Mouse (Mus musculus): Measurements from ENCODE around the gene Jdp2.
"Not testable (repeated sequence)": the region's sequence is repeated elsewhere in the genome, so short reads cannot be mapped to it uniquely, and the experiment has no call there.

Jdp2 gene

DNA sequence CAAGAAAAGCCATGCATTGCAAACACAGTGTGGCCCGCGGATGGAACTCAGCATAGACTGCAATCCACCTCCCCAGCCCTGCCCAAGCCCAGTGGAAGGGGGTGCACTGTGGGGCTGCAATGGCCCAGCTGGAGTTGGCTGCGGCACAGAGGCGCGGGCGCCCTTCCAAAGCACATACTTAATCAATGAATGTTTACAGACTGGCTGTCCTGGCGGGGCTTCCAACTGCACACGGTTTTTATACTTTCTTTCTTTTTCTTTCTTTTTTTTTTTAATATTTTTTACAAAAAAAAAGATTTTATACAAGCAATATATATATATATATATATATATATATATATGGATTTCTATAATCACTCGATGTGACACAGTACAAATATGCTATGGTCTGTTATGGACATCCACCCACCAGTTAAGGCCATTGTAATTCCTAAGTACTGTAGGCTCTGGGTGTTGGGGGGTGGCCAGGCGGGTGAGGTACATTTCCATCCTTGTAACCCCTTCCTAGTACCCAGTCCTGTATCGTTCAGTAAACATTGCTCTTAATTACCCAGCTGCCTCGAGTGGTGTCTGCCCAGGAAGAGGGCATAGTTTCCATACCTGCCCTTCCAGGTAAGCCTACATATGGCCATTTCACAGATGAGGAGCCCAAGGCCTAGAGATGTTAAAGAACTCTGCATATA lies 40.6 kb downstream of the Jdp2 start:
- DNase-seq: no peak

DNA sequence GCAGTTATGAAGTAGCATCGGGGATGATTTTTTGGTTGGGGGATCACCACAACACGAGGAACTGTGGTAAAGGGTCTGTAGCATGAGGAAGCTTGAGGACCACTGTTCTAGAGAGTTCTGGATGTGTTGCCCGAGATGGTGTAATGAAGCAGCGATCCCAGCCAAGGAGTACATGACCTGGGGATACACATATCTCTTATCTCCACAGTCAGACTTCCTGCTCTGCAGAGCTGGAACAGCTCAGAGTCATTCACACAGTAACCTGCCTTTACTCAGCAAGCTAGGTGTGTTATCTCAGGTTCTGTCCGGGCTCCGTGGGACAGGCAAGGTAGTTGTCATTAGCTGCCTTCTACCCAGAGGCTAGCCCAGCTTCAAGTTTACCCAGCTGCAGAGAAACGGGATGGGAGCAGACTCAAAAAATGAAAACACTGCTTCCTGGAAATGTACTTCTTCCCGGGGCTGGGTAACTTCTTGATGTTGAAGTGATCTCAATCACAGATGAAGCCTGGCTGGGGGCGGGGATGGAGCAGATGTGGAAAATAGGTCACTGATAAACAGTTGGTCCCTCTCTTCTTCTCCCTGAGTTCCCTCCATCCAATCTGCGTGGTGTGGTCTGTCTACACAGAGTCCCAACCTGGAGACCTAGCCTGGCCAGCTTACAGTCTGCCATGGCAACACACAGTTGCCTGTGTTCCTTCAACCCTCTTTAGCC lies 42.2 kb downstream of the Jdp2 start:
- no peak for DNase-seq

DNA sequence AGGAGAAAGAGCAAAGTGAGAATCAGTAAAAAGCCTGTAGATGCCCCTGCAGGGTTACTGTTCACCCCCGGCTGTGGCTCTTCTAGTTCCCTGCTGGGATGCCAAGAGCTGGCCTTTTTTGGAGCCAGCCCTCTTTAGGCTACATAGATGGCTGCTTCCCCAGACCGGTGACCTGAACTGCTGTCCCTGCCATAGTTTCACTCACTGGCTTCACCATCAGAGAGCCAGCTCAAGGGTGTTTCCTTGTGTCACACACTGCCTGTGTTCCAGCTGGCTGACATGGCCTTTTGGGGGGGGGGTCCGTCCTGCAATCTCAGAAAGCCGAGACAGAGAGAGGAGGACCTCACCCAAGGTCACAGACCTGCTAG lies 42.7 kb downstream of the Jdp2 start:
- no peak for DNase-seq

DNA sequence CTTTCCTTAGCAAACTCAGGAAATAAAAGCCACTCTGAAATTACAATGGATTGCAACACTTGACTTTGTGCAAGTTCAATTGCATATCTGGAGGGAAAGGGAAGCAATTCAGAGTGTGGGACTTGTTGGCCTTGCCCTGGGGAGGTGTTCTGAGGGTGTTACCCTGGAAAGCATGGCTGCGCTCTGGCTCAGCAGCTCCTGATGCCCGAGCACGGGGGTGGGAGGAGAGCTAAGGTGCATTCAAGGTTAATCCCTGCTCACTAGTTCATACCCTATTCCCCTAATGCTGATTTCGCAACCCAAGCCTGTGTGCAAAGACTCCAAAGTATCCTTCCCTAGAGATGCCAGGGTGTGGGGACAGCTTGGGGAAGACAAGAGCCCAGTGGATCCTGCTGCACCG lies 44.9 kb downstream of the Jdp2 start:
- no peak for DNase-seq

DNA sequence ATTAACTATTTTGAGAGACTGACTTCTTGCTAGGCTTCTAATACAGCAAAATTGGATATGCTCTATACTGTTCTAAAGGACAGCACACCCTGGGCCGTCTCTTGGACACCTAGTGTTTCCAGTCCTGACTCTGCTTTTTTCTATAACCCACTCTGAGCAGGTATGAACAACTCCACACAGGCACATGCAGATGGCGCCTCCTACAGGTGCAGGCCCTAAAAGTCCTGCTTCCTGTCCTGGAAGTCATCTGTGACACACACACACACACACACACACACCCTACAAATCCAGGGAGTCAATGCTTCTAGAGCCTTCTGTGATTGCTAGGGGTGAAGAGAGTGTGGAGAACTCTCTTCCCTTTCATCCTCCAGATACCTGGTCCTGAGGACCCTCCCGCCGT lies 46.8 kb downstream of the Jdp2 start:
- DNase-seq: no peak

DNA sequence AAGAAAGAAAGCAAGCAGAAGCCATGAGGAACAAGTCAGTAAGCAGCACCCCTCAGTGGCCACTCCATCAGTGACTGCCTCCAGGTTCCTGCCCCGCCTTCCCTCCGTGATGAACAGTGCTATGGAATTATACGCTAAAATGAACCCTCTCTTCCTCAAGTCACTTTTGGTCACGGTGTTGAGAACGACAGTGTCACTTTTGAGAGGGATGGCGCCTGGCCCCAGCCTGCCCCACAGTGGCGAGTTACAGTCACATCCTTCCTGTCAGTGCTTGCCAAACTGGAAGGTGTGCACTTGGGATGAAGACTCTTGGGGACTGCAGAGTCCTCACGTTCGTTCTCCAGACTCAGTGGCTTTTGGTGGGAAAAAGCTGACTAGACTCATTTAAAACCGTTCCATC lies 48.5 kb downstream of the Jdp2 start:
- DNase-seq: peak; percentile 21

DNA sequence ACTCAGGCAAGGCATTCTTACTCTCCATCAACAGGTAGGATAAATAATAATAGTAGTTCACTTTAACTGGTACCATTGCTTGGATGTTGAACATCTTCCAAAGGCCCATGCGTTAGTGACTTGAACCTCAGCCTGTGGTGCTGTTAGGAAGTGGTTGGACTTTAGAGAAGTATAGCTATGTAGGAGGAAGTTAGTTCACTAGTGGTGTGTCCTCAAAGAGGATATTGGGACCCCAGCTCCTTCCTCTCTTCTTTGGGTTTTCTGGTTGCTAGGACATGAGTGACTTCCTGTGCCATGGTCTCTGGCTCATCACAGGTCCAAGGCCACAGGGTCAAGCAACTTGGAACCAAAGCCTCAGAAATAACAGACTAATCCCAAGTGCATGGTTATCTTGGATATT lies 49.1 kb downstream of the Jdp2 start:
- no peak for DNase-seq

DNA sequence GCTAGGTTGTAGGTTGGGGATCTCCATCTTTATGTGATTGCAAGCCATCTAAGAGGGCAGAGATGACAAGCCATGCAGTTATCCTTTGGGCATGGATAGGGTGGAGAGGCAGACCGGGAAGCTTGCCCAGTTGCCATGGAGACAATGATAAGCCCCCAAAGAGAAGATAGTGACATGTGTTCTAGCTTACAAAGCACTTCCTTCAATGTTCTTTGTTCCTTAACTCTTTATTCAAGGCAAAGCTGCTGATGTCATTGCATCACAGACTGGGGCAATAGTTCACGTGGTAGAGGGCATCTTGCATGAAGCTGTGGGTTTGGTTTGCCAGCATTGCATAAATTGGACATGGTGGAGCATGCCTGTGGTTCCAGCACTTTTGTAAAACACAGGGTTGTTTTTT lies 60.5 kb downstream of the Jdp2 start:
- DNase-seq: no peak

DNA sequence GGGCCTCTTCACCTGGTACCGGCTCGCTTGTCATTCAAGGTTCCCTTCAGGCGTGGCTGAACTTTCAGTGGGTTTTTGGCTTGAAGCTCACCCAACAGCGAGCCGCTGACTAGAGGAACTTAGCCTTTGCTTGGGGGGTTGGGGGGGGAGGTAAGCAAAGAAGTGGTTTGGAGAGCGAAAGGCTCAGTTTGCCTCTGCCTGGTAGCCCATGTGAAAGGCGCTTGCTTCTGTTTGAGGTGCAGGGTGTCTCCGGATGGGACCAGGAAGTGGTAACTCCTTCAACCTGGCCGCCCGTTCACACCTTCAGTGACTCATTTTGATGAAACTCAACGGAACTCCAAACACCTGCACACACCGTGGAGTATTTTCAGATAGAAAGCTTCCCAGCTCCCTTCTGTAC lies 62.0 kb downstream of the Jdp2 start:
- no peak for DNase-seq

DNA sequence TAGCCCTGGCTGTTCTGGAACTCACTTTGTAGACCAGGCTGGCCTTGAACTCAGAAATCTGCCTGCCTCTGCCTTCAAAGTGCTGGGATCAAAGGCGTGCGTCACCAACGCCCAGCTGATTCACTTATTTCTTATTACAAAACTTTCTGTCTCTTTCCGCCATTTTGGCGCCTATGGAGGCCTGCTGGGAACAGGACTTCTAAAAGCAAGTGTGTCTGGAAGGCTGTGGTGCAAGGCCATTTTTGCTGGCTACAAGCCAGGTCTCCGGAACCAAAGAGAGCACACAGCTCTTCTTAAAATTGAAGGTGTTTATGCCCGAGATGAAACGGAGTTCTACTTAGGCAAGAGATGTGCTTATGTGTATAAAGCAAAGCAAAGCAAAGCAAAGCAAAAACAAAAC lies 63.4 kb downstream of the Jdp2 start:
- not testable (repeated sequence) for DNase-seq

DNA sequence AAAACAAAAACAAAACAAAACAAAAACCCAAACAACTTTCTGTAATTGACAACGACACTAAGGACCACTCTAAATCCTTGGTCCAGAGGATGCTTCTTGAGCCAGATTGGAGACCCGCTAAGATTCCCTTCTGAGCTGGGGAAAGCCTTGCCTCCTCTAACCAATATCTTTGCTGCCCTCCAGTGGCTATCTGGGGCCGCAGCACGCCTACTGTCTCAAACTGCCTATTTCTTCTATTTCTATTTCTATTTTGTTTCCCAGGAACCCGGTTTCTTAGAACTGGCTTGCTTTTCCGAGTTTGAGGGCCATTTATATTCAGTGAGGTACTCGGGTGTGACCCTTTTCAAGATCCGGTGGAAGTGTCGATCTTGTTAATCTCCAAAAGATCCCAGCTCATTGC lies 64.1 kb downstream of the Jdp2 start:
- peak; percentile 88 for DNase-seq

DNA sequence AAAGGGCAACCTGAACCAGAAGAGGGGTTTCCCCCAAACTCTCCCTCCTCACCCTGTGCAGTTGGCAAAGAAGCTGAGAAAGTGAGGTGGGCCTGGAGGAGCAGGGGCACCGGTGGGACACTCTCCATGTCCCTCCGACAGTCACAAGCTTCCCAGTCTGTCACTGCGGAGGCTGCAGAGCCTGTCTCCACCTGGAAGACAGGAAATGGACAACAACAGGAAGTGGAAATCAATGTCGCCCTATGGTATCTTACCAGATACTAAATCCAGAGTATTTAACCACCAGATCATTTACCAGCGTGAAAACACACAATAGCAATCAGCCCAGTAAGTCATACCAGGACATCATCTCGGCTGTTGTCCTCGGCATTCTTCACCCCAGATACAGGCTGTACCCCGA lies 67.3 kb downstream of the Jdp2 start:
- DNase-seq: no peak

DNA sequence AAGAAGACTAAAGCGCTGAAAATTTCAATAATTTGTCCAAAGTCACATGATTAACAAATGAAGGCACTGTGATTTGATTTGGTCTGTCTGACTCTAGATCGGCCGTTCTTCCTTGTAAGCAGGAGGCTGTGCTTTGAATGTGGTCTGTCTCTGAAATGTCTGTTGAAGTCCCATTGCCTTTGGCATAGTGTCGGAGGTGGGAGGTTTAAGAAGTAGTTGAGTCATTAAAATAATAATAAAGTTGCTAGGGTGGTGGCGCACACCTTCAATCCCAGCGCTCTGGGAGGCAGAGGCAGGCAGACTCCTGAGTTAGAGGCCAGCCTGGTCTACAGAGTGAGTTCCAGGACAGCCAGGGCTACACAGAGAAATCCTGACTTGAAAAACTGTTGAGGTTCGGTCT lies 68.2 kb downstream of the Jdp2 start:
- DNase-seq: no peak

DNA sequence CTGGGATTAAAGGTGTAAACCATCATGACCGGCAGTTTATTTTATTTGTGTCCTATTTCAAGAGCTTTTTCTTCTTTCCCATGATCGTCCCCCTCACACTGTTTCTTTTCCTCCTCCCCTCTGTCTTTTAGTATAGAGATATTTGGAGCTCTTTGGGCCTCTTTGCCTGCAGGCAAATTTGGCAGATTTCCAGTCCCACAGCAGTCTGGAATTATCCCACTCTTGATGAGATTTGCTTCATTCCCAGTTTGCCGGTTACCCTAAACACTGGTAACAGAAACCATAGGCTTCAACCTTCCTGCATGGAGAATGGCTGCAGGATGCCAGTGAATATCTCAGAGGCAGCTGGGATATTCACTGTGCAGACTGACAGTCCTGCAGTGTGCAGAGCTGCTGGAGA lies 69.9 kb downstream of the Jdp2 start:
- no peak for DNase-seq

DNA sequence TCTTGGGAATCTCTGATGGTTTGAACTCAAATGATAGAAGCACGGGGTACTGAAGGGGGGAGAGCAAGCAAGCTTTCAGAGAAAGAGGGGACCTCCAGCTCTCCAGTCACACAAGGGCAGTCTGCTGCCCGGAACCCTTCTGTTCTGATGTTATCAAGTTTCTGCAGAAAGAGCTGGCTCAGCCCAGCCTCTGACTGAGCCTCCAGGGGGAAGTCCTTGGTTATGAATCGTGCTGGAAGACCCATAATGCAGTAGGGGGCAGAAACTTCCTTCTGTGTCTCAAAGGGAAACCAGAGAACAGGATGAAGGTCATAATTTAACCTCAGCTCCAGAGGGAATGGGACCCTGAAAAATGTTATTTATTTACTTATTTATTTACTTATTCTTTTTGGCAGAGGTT lies 71.3 kb downstream of the Jdp2 start:
- DNase-seq: no peak

DNA sequence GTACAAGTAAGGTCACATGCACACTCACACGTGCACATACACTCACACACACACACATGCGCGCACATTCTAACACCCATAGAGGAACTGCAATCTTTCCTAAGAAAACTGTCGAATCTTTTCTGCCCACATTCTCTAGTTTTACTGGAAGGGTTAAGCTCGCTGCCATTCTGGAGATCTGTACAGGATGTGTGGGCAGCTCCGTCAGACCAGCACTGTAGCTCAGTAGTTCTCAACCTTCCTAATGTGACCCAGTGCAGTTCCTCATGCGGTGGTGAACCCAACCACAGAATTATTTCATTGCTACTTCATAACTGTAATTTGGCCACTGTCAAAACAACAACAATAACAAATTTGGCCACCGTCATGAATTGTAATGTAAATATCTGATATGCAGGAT lies 75.1 kb downstream of the Jdp2 start:
- no peak for DNase-seq

DNA sequence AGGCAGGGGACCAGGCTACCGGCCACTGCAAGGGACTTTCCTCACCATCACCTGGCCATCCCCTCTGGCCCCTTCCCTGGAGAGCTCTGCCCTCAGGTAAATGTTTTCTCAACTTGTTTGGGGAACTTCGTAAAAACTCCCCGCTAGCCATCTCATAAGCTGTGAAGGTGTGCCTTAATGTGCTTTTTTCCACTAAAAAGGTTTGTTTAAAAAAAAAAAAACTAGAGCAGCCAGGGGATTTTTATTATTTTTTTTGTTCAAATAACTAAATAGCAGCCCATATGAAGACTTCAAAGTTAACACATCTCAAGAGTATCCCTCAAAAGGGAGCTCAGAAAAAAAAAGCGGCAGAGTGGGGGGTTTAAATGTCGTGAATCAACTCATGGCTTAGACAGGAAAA lies 80.3 kb downstream of the Jdp2 start:
- DNase-seq: no peak

DNA sequence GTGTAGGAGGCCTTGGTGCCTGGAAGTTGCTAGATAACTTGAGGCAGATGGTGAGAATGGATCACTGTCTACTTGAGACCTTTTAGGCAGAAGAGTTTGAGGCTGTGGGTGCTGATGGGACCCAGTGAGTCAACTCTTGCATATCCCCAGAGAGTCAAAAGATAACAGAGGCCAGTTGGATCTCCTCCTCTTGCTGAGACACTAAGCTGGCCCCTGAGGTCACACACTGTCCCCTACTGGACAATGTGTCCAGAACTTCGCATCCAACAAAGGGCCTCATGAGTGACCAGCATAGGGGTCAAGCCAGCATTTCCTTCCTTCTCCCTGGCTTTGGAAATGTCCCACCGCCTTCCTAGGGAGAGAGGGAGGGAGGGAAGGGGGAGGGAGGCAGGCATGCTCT lies 81.0 kb downstream of the Jdp2 start:
- DNase-seq: no peak

DNA sequence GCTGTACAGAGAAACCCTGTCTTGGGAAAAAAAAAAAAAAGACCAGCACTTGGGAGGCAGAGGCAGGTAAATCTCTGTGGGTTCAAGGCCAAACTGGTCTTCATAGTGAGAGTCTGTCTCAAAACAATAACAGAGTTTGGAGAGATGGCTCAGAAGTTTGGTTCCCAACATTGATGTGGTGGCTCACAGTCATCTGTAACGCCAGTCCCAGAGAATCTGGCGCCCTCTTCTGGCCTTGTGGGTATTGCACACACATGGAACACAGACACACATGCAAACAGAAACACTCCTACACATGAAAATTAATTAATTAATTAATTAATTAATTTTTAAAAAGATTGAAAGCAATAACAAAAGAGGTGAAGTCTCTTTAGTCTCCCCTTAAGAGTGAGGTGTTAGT lies 83.5 kb downstream of the Jdp2 start:
- DNase-seq: no peak

DNA sequence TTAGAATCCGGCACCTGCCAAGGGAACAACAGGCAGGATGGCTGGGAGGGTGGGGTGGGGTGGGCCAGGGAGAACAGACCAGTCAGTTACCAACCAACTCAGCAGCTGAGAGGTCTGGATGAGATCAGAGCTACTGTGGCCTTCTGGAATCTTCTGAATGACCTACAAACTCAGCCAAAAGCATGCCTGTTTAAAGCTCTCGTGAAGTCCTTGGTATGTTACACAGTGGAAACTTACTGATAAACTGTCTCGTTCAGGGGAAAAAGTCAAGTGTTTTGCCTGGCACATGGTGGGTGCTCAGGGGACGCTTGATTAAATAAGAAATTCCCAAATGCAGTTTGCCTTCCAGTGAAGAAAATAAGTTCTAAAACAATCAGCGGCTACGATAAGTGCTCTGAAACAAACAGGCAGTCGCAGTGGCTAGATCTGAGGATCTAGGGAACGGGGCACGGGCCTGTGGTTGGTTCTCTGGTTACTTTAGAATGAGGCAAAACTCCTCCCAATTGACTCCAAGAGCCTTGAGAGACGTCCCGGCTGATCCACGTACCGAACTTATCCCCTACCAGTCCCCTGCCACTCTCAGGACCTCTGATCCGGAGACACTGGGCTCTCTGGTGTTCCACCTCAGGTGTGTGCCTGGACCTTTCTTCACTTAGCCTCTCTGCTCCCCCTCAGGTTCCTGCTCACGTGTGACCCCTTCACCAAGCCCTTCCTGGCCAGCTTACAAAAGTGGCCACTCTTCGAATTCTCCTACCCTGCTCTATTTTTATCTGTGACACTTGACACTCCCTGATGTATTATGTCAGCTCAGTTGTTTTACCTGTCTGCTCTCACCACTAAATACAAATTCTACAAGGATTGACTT lies 85.8 kb downstream of the Jdp2 start:
- DNase-seq: no peak

DNA sequence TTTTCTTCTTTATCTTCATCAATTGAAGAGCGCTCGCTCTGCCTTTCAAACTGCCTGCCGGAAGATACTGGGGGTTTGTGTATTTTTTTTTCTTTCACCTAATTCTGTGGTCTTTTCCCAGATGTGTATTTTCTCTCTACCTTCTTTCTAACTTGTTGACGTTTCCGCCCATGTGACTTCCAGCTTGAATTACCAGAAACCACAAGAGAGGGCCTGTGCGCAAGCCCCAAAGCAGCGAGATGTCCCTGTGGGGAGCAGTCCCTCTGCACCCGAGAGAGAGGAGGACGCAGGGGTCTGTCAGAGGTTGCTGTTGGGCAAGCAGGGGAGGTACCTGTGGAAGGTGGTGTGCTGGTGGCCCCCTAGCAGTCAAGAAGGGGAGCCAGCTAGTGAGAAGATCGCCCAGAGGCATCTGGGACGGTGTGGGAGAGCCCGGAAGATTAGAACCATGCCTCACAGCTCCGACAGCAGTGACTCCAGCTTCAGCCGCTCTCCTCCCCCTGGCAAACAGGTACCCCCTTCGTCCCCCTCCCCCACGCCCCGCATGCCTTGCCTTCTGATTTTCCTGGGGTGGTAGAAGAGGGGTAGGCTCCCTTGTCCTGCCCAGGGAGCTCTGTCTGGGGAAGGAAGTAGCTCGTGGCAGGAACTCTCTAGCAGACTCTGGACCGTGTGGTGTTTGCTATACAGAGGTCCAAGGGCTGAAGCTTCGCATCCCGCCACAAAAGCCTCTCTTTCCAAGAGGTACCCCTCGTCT lies 87.8 kb downstream of the Jdp2 start, which contains the start of gene Batf:
Gene Batf, plus strand, starts transcription at position 204 of the 751 bp plus-strand sequence.
- no peak for DNase-seq

DNA sequence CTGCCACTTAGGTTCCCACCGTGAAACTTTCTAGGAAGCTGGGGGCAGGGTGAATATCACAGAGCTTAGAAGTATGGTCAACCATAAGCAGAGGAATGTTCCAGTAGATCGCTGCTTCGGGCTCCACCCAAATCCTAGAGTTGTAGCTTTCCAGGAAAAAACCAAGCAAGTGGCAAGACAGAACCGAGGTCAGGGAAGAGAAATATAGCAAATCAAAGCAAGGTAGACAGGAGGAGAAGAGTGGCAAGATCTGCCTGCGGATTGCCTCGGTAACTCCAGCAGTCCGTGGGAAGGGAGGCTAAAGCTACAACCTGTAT lies 88.3 kb downstream of the Jdp2 start:
- DNase-seq: no peak

DNA sequence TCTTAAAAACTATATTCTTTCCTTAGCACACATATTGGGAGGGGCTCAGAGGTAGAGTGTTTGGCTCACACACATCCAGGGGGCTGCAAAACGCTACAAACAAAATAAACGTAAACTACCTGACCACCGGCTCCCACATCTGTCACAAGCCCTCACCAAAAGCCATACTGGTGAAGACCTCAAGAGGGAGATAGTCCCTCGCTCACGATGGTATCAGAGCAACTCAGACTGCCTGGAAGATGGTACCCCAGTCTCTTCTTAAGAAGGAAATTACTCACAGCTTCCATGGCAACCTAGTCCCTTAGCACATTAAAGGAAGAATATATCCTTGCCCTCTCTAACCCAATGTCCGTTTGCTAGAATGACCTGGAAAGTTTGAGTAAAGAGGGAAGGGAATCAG lies 89.0 kb downstream of the Jdp2 start:
- no peak for DNase-seq
